7 mouse cellular contexts compared by ENCODE assay signal in genomic region chr19:6847841-6848517, GRCm38 (mm10). TPM values are rescaled to one million over a fixed set of nuclear protein-coding genes. Genes with fewer than 3 reads are reported as not detected.
DNase-seq lines count a peak whose midpoint lies in the region; ATAC-seq and TF ChIP-seq lines count a peak whose summit lies in the region.

No protein-coding gene starts in this region.

- no peak for TF ChIP-seq POLR2A in embryonic fibroblast, embryonic 13.5 days (IDR thresholded peaks at IDR 0.05; ENCODE audit: low read depth, low read length)

- H3K9ac ChIP-seq in liver, embryonic 11.5 days (ENCODE audit: low read depth, low read length) = no peak overlapping the region
- H3K9ac ChIP-seq in kidney, embryonic 15.5 days = no peak overlapping the region
- no peak overlapping the region; the same call in 1 of the 2 replicates for H3K9ac ChIP-seq in neural tube, embryonic 15.5 days (replicated peaks)

- H3K4me1 ChIP-seq in liver, embryonic 11.5 days (replicated peaks; ENCODE audit: control insufficient read depth, insufficient read depth, low read length) = no peaks in the 10 kb centered on the region
- H3K4me1 ChIP-seq in embryonic fibroblast, embryonic 13.5 days (ENCODE audit: control insufficient read depth, insufficient read depth, low read length) = no peaks in the 10 kb centered on the region; the same call in 1 of the 2 replicates
- H3K4me1 ChIP-seq in kidney, embryonic 15.5 days = peaks cover 13% of the 10 kb centered on the region
- H3K4me1 ChIP-seq in neural tube, embryonic 15.5 days = peaks cover 11% of the 10 kb centered on the region

- no peak overlapping the region for H3K27ac ChIP-seq in liver, embryonic 11.5 days (ENCODE audit: low read depth, low read length)
- no peak overlapping the region for H3K27ac ChIP-seq in embryonic fibroblast, embryonic 13.5 days (ENCODE audit: insufficient read depth, low read length)
- H3K27ac ChIP-seq in kidney, embryonic 15.5 days = no peak overlapping the region
- H3K27ac ChIP-seq in neural tube, embryonic 15.5 days (replicated peaks) = no peak overlapping the region

- H3K36me3 ChIP-seq in liver, embryonic 11.5 days (ENCODE audit: control insufficient read depth, insufficient read depth, low read length) = no peaks in the 10 kb centered on the region
- no peaks in the 10 kb centered on the region for H3K36me3 ChIP-seq in kidney, embryonic 15.5 days
- H3K36me3 ChIP-seq in neural tube, embryonic 15.5 days = no peaks in the 10 kb centered on the region

- H3K4me2 ChIP-seq in liver, embryonic 11.5 days = peak overlapping the region; percentile 39
- peak overlapping the region; percentile 60 for H3K4me2 ChIP-seq in kidney, embryonic 15.5 days
- H3K4me2 ChIP-seq in neural tube, embryonic 15.5 days = peak overlapping the region; percentile 49

- no peak overlapping the region for H3K4me3 ChIP-seq in liver, embryonic 11.5 days (ENCODE audit: low read depth, low read length)
- 0 out of 2 replicates have a peak overlapping the region, but pooled peaks have one; percentile 0 for H3K4me3 ChIP-seq in embryonic fibroblast, embryonic 13.5 days (ENCODE audit: insufficient read depth, low read length)
- peak overlapping the region; percentile 31 for H3K4me3 ChIP-seq in kidney, embryonic 15.5 days (replicated peaks)
- peak overlapping the region; percentile 24 for H3K4me3 ChIP-seq in neural tube, embryonic 15.5 days (replicated peaks)

- no peaks in the 10 kb centered on the region for H3K9me3 ChIP-seq in liver, embryonic 11.5 days (ENCODE audit: control insufficient read depth, low read length)
- no peaks in the 10 kb centered on the region for H3K9me3 ChIP-seq in kidney, embryonic 15.5 days (replicated peaks)
- no peaks in the 10 kb centered on the region for H3K9me3 ChIP-seq in neural tube, embryonic 15.5 days (replicated peaks)

- H3K27me3 ChIP-seq in liver, embryonic 11.5 days (replicated peaks; ENCODE audit: control insufficient read depth, insufficient read depth, low read length) = peaks cover 45% of the 10 kb centered on the region
- peaks cover 83% of the 10 kb centered on the region for H3K27me3 ChIP-seq in kidney, embryonic 15.5 days
- H3K27me3 ChIP-seq in neural tube, embryonic 15.5 days (replicated peaks) = peaks cover 51% of the 10 kb centered on the region

- no peak for TF ChIP-seq CTCF in embryonic fibroblast, embryonic 13.5 days (IDR thresholded peaks at IDR 0.05; ENCODE audit: borderline replicate concordance, insufficient read depth, low read length)

- peak; percentile 35 for DNase-seq in liver, embryonic 11.5 days (ENCODE audit: low spot score)
- DNase-seq in liver = no peak
- DNase-seq in layer of hippocampus, adult 18-20 months (ENCODE audit: low spot score in 2 of 2) = no peak
- no peak for DNase-seq in frontal cortex, postnatal 36 days (ENCODE audit: low spot score in 2 of 2)

- ATAC-seq in liver, embryonic 11.5 days (replicated peaks; ENCODE audit: low FRiP score) = no peak
- peak; percentile 45 for ATAC-seq in kidney, embryonic 15.5 days (replicated peaks; ENCODE audit: low FRiP score)
- no peak for ATAC-seq in neural tube, embryonic 15.5 days (ENCODE audit: low FRiP score)

- 50% methylated on average over 31 of the region's 31 CpGs for WGBS in liver, embryonic 11.5 days
- WGBS in kidney, embryonic 15.5 days = 10% methylated on average over 31 of the region's 31 CpGs
- 2% methylated on average over 30 of the region's 31 CpGs for WGBS in neural tube, embryonic 15.5 days

RNA-seq across cellular contexts. Expression of gene Rps6ka4, which starts 7.5 kb away (rescaled TPM):
- 11.5 and 12.6 TPM in 2 replicates for polyA plus RNA-seq in liver, embryonic 11.5 days (2014; fragmentation: Nextera tagmentation; extraction: Ambion mirVana)
- polyA plus RNA-seq in embryonic fibroblast, embryonic 13.5 days (2011; ENCODE audit: insufficient read length, low read depth, missing spikeins) = 32.6 and 36.8 TPM in 2 replicates
- 19.2 and 22.3 TPM in 2 replicates for polyA plus RNA-seq in kidney, embryonic 15.5 days (2015; fragmentation: Nextera tagmentation; extraction: Ambion mirVana)
- polyA plus RNA-seq in neural tube, embryonic 15.5 days (2015; fragmentation: Nextera tagmentation; extraction: Ambion mirVana) = 15.7 and 16.2 TPM in 2 replicates
- 10 to 100 TPM; 36.2 to 43.7 TPM for total RNA-seq in layer of hippocampus, adult 18-20 months (2021)

RNA-seq across cellular contexts. Expression of gene Ccdc88b, which starts 10.0 kb away (rescaled TPM):
- 2.8 and 4.4 TPM in 2 replicates for polyA plus RNA-seq in liver, embryonic 11.5 days (2014; fragmentation: Nextera tagmentation; extraction: Ambion mirVana)
- polyA plus RNA-seq in embryonic fibroblast, embryonic 13.5 days (2011; ENCODE audit: insufficient read length, low read depth, missing spikeins) = 0.18 TPM in 1 of 2 replicates, not detected in the other
- 0.74 and 1.2 TPM in 2 replicates for polyA plus RNA-seq in kidney, embryonic 15.5 days (2015; fragmentation: Nextera tagmentation; extraction: Ambion mirVana)
- 0.92 and 1.8 TPM in 2 replicates for polyA plus RNA-seq in neural tube, embryonic 15.5 days (2015; fragmentation: Nextera tagmentation; extraction: Ambion mirVana)
- 10 to 100 TPM; 13.8 to 16.1 TPM for total RNA-seq in layer of hippocampus, adult 18-20 months (2021)
